Mouse (Mus musculus) right cerebral cortex, postnatal 14 days (tissue): ENCODE results near the gene Psmc3ip.
A peak's percentile ranks its signal among the peaks of the same experiment; 100 is the strongest.

ENCODE experiments used
- DNase-seq: peaks from one replicate; pipeline ENCODE4 v3.0.0; 2022

Gene Psmc3ip

GRCm38 (mm10) chr11:101078121-101078520 is 17.1 kb downstream of the Psmc3ip start, which contains the start of gene Hsd17b1:
Gene Hsd17b1 (plus strand): TSS chr11:101078411.
- DNase-seq = no peak

GRCm38 (mm10) chr11:101071810-101072428 is 23.3 kb downstream of the Psmc3ip start:
- no peak for DNase-seq

- DNase-seq = no peak
Observed at GRCm38 (mm10) chr11:101070987-101071386, 24.2 kb downstream of the Psmc3ip start.

- DNase-seq = no peak
Observed at GRCm38 (mm10) chr11:101070189-101070527, 25.1 kb downstream of the Psmc3ip start.

GRCm38 (mm10) chr11:101069391-101070188 is 25.6 kb downstream of the Psmc3ip start, which contains the start of gene Naglu:
Gene Naglu (plus strand): TSS chr11:101070012.
- peak; percentile 96 for DNase-seq

- DNase-seq = peak; percentile 83
Observed at GRCm38 (mm10) chr11:101066549-101067412, 28.5 kb downstream of the Psmc3ip start.

- no peak for DNase-seq
Observed at GRCm38 (mm10) chr11:101065002-101065401, 30.2 kb downstream of the Psmc3ip start.

GRCm38 (mm10) chr11:101064462-101064861 is 30.8 kb downstream of the Psmc3ip start:
- no peak for DNase-seq

- peak; percentile 49 for DNase-seq
Observed at GRCm38 (mm10) chr11:101063676-101064327, 31.4 kb downstream of the Psmc3ip start.

- no peak for DNase-seq
Observed at GRCm38 (mm10) chr11:101062971-101063675, 32.1 kb downstream of the Psmc3ip start.

- DNase-seq = no peak
Observed at GRCm38 (mm10) chr11:101062165-101062884, 32.9 kb downstream of the Psmc3ip start.

- no peak for DNase-seq
Observed at GRCm38 (mm10) chr11:101061049-101061448, 34.2 kb downstream of the Psmc3ip start.

GRCm38 (mm10) chr11:101060126-101060525 is 35.1 kb downstream of the Psmc3ip start:
- DNase-seq = peak; percentile 62

- no peak for DNase-seq
Observed at GRCm38 (mm10) chr11:101059473-101059872, 35.8 kb downstream of the Psmc3ip start.

- DNase-seq = no peak
Observed at GRCm38 (mm10) chr11:101058726-101059125, 36.5 kb downstream of the Psmc3ip start.

- DNase-seq = peak; percentile 85
Observed at GRCm38 (mm10) chr11:101057860-101058259, 37.4 kb downstream of the Psmc3ip start.

- no peak for DNase-seq
Observed at GRCm38 (mm10) chr11:101056885-101057284, 38.4 kb downstream of the Psmc3ip start.

GRCm38 (mm10) chr11:101055418-101055817 is 39.8 kb downstream of the Psmc3ip start:
- DNase-seq = no peak

GRCm38 (mm10) chr11:101053974-101054373 is 41.3 kb downstream of the Psmc3ip start:
- DNase-seq = no peak

- DNase-seq = no peak
Observed at GRCm38 (mm10) chr11:101052751-101053473, 42.3 kb downstream of the Psmc3ip start.

GRCm38 (mm10) chr11:101051617-101052016 is 43.6 kb downstream of the Psmc3ip start:
- no peak for DNase-seq
